Mouse (Mus musculus) hindbrain, embryonic 14.5 days (tissue): Measurements from ENCODE around the gene Ppp2r5c. TPM values are rescaled to one million over a fixed set of nuclear protein-coding genes. Genes with fewer than 3 reads are reported as not detected.

Source experiments
- ATAC-seq: fragments of 200-750 bp; cut with Nextera tagmentation; 2 replicates; pipeline ENCODE4 v1.8.0; 2017; ENCODE audit warnings: moderate number of reproducible peaks, mild to moderate bottlenecking, moderate TSS enrichment, moderate library complexity; ENCODE audit not compliant: low FRiP score
- DNase-seq: peaks from one replicate; pipeline ENCODE4 v3.0.0-alpha.2; 2015; ENCODE audit warnings: low spot score
- H3K27ac ChIP-seq: fragments of 300-500 bp; sonication (generic); 2 replicates; pipeline ENCODE4 v1.5.1; 2014; ENCODE audit warnings: mild to moderate bottlenecking, moderate library complexity
- H3K27me3 ChIP-seq: fragments of 300-500 bp; sonication (generic); 2 replicates; pipeline ENCODE4 v1.6.1; 2014; ENCODE audit warnings: mild to moderate bottlenecking, low read length, mixed read lengths; ENCODE audit not compliant: control insufficient read depth, insufficient read depth
- H3K36me3 ChIP-seq: fragments of 300-500 bp; sonication (generic); replicated peaks from 2 replicates; pipeline ENCODE4 v1.6.1; 2014; ENCODE audit not compliant: control insufficient read depth, insufficient read depth
- H3K4me1 ChIP-seq: fragments of 300-500 bp; sonication (generic); replicated peaks from 2 replicates; pipeline ENCODE4 v1.6.1; 2014; ENCODE audit warnings: antibody characterized with exemption, low read length, mixed read lengths; ENCODE audit not compliant: control insufficient read depth, insufficient read depth
- H3K4me2 ChIP-seq: fragments of 300-500 bp; sonication (generic); replicated peaks from 2 replicates; pipeline ENCODE4 v1.6.1; 2014; ENCODE audit warnings: mild to moderate bottlenecking, moderate library complexity
- H3K4me3 ChIP-seq: fragments of 300-500 bp; sonication (generic); replicated peaks from 2 replicates; pipeline ENCODE4 v1.5.1; 2014; ENCODE audit warnings: mild to moderate bottlenecking, low read length
- H3K9ac ChIP-seq: fragments of 300-500 bp; sonication (generic); 2 replicates; pipeline ENCODE4 v1.6.1; 2014
- H3K9me3 ChIP-seq: fragments of 300-500 bp; sonication (generic); 2 replicates; pipeline ENCODE4 v1.6.1; 2016; ENCODE audit warnings: low read length; ENCODE audit not compliant: control insufficient read depth
- WGBS: fragments of 180-500 bp; shearing (Covaris S2); extraction: QIAGEN DNeasy Blood & Tissue Kit; methylation state at CpG from one replicate; pipeline ENCODE4 v1.1.7; 2014; 5-methylcytosine and 5-hydroxymethylcytosine counted together
- polyA plus RNA-seq: library from polyadenylated mRNA; unstranded; fragments of >200 nt; fragmentation: Nextera tagmentation; extraction: Ambion mirVana; gene quantifications from 2 replicates; pipeline ENCODE4 v1.2.1, GENCODE M21; 2014

The Ppp2r5c gene
- polyA plus RNA-seq, 1 experiment from 2014 or later, result 163 TPM

DNA sequence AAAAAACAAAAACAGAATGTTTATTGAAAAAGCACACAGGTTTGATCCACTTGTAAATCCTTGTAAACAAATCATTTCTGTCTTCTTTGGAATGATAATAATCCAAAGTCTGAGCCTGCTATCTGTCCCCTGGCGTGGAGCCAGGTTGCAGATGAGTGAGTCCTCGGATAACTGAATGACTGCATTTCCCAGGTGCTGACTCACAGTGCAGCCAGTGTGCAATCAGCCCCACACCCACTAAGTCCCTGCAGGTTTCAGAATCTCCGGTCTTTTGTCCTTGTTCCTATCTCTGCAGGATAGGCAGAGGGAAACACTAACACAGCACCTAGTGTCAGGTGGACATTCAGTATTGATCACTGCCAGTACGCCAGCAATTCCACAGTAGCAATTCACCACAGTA lies 152.9 kb downstream of the Ppp2r5c start:
- Histone ChIP-seq H3K9ac (0 out of 2 replicates have a peak overlapping the region, but pooled peaks have one; percentile 44), H3K4me1 (peaks cover 28% of the 10 kb centered on the region), H3K9me3 (no peaks in the 10 kb centered on the region), H3K27ac (no peak overlapping the region), H3K27me3 (no peaks in the 10 kb centered on the region), H3K4me3 (no peak overlapping the region), H3K36me3 (no peaks in the 10 kb centered on the region), H3K4me2 (peak overlapping the region; percentile 58; the same call in 1 of the 2 replicates)
- DNase-seq (no peak), ATAC-seq (no peak)
- WGBS, result 75% methylated on average over 4 of the region's 4 CpGs

DNA sequence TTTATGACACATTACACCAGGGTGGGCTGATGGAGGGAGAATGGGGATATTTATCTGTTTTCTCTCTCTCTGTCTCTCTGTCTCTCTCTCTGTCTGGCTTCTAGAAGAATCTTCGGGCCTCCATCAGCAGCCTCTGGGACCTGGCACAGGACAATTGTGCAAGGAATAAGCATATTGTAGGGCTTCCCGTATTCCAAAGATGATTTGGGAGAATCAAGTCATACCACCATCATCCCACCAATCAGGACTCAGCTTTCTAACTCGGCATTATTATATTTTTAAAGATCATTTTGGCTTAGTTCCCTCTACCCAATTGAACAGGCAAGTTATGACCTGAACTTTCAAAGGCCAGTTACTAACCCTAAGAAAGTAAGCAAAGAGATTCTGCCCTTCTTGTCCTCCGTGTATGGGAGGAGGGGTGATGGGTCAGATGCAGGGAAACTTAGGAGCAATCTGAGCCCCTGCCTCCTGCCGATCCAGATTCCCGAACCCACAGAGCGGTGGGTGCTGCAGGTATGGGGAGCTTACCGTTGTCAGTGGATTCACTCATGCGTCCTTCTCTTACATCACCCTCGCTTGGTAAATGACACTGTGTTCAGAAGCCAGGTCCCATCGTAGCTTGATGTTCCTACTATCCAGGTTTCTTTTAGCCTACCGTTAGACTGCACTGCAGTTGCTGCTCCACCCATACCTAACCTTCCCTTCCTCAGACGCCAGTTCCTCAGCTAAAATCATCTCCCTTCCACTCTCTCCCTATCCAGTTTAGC lies 153.5 kb downstream of the Ppp2r5c start:
- no peaks in the 10 kb centered on the region for H3K36me3 ChIP-seq
- no peaks in the 10 kb centered on the region for H3K9me3 ChIP-seq
- H3K9ac ChIP-seq, result peak overlapping the region; percentile 44
- 57% methylated on average over 13 of the region's 13 CpGs for WGBS
- H3K4me3 ChIP-seq, result peak overlapping the region; percentile 82
- H3K27ac ChIP-seq, result no peak overlapping the region
- peak overlapping the region; percentile 58 for H3K4me2 ChIP-seq
- no peaks in the 10 kb centered on the region for H3K27me3 ChIP-seq
- DNase-seq (no peak), ATAC-seq (no peak)
- peaks cover 34% of the 10 kb centered on the region for H3K4me1 ChIP-seq

DNA sequence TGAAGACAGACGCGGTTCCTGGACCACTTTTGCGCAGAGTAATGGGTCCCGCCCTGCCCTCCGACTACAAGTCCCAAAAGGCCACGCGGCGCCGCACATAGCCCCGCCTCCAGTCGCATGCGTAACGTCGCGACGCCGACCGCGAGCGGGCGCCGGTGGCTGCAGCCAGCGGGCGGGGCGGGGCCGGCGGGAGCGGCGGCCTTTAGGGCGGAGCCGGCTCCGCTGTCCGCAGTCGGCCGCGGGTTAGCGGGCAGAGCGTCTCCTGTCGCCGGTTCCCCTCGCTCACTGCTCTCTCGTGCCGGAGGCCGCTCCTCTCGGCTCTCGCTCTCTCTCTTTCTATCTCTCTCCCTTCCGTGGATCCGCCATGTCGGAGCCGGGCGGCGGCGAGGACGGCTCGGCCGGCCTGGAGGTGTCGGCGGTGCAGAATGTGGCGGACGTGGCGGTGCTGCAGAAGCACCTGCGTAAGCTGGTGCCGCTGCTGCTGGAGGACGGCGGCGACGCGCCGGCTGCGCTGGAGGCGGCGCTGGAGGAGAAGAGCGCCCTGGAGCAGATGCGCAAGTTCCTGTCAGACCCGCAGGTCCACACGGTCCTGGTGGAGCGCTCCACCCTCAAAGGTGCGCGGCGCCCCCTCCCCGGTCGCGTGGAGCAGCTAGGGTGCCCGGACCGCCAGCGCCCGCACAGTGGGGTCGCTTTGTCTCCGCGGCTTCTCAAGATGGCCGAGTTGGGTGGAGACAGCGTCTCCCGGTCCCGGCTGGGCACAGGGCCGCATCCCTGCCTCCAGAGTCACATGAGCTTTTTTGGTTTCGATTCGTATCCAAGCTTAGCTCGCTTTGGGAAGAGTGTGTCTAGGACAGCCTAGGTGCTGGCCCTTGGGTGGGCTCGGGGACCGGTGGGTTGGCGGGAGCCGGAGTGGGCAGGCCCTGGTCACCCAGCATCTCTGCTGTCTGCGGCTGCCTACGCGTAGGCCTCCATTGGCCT lies 154.6 kb downstream of the Ppp2r5c start, which contains the start of gene Dync1h1:
Gene Dync1h1, plus strand, starts transcription at position 212 of the 978 bp plus-strand sequence.
- DNase-seq (peak; percentile 95), ATAC-seq (peak; percentile 95)
- H3K27me3 ChIP-seq, result no peaks in the 10 kb centered on the region
- peaks cover 1% of the 10 kb centered on the region; the same call in 1 of the 2 replicates for H3K36me3 ChIP-seq
- peak within 1 kb of the TSS; percentile 96 for H3K27ac ChIP-seq
- H3K4me1 ChIP-seq, result peaks cover 35% of the 10 kb centered on the region
- peak within 1 kb of the TSS; percentile 82 for H3K4me3 ChIP-seq
- H3K4me2 ChIP-seq, result peak within 1 kb of the TSS; percentile 94
- under 1% methylated on average over 99 of the region's 105 CpGs for WGBS
- H3K9me3 ChIP-seq, result no peaks in the 10 kb centered on the region
- H3K9ac ChIP-seq, result peak within 1 kb of the TSS; percentile 92

DNA sequence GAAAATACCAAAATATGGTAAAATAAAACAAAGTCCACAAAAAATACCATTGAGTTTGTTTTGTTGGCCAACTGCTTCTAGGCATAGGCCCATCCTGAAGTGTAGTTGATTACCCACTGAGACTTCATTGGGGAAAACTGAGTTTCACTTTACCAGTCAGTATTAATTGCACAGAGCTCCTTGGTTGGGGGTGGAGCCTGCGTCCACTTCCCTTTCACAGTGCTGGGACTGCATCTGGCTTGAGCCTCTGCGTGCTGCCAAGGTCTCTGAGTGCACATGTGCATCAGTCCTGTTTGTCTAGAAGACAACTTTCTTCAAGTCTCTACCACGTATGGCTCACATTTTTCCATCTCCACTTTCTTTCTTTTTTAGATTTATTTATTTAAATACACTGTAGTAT lies 159.2 kb downstream of the Ppp2r5c start:
- DNase-seq (no peak), ATAC-seq (no peak)
- Histone ChIP-seq H3K4me1 (peaks cover 29% of the 10 kb centered on the region), H3K36me3 (peaks cover 4% of the 10 kb centered on the region; the same call in 1 of the 2 replicates), H3K27ac (no peak overlapping the region), H3K9ac (no peak overlapping the region), H3K9me3 (no peaks in the 10 kb centered on the region), H3K27me3 (no peaks in the 10 kb centered on the region), H3K4me2 (no peak overlapping the region), H3K4me3 (no peak overlapping the region)
- 95% methylated on average over 3 of the region's 3 CpGs for WGBS

DNA sequence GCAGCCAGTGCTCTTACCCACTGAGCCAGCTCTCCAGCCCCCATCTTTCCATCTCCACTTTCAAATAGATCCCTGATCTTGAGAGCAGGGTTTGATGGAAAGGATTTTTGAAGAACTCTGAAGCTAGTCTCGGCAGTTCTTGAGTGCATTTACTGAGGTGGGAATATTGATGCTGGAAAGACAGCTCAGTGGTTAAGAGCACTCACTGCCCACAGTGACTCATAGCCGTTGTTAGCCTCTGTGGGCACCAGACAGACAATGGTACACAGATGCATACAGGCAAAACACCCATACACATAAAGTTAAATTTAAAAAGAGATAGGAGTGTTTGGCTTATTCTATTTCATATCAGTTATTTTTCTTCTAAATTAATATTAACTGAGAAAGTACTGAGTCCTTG lies 159.8 kb downstream of the Ppp2r5c start:
- Histone ChIP-seq H3K27me3 (no peaks in the 10 kb centered on the region), H3K9me3 (no peaks in the 10 kb centered on the region), H3K27ac (no peak overlapping the region), H3K4me1 (peaks cover 29% of the 10 kb centered on the region), H3K4me2 (no peak overlapping the region), H3K4me3 (no peak overlapping the region), H3K9ac (no peak overlapping the region), H3K36me3 (peaks cover 4% of the 10 kb centered on the region; the same call in 1 of the 2 replicates)
- ATAC-seq, result no peak
- no peak for DNase-seq
- WGBS, result 94% methylated on average over 2 of the region's 2 CpGs

DNA sequence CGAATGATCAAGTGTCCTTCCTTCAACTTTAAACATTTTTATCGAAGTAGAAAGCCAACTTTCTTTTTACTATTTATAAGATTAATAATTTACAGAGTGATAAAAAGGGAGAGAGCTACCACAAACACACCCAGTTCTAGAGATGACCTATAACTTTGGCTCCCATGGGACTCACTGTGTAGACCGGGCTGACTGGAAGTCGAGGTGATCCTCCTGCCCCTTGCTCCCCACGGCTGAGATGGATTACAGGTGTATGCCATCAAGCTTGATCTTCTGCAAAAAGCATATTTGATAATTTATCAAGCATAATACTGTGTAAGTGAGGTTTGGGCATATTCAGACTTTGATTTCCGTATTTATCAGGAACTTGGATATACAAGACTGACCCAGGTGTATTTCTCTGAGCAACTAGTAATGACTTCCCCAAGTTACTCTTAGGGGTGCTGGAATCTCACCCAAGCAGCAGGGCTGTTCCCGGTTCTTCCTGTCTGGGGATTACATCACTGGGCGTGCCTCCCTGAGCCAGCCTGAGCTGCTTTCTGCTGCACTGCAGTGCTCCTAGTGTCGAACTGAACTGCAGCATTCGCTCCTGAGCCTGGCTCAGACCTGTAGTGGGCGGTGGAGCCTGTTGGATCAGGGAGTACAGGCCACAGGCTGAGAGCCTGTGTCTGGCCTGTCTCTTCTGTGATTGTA lies 161.7 kb downstream of the Ppp2r5c start:
- Histone ChIP-seq H3K9ac (no peak overlapping the region), H3K4me3 (no peak overlapping the region), H3K36me3 (peaks cover 20% of the 10 kb centered on the region), H3K27ac (no peak overlapping the region), H3K4me1 (peaks cover 15% of the 10 kb centered on the region), H3K4me2 (no peak overlapping the region), H3K9me3 (no peaks in the 10 kb centered on the region), H3K27me3 (no peaks in the 10 kb centered on the region)
- no peak for ATAC-seq
- DNase-seq, result no peak
- WGBS, result 82% methylated on average over 11 of the region's 11 CpGs

DNA sequence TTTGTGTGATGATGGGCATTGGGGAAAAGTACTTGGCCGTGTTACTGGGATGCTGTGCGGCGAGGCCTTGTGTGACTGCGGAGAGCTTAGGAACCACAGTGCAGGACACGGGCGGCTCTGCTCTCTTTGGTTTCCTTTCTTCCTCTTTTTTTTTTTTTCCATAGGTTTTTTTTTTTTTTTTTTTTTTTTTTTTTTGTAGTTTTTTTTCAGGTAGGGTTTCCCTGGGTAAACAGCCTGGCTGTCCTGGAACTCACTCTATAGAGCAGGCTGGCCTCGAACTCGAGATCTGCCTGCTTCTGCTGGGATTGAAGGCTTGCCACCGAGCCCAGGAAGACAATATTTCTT lies 162.2 kb downstream of the Ppp2r5c start:
- DNase-seq (no peak), ATAC-seq (no peak)
- H3K4me1 ChIP-seq, result peaks cover 10% of the 10 kb centered on the region; the same call in 1 of the 2 replicates
- H3K36me3 ChIP-seq, result peaks cover 25% of the 10 kb centered on the region
- no peak overlapping the region for H3K4me3 ChIP-seq
- H3K4me2 ChIP-seq, result no peak overlapping the region
- no peaks in the 10 kb centered on the region for H3K9me3 ChIP-seq
- H3K27ac ChIP-seq, result no peak overlapping the region
- 90% methylated on average over 9 of the region's 9 CpGs for WGBS
- H3K27me3 ChIP-seq, result no peaks in the 10 kb centered on the region
- no peak overlapping the region for H3K9ac ChIP-seq

DNA sequence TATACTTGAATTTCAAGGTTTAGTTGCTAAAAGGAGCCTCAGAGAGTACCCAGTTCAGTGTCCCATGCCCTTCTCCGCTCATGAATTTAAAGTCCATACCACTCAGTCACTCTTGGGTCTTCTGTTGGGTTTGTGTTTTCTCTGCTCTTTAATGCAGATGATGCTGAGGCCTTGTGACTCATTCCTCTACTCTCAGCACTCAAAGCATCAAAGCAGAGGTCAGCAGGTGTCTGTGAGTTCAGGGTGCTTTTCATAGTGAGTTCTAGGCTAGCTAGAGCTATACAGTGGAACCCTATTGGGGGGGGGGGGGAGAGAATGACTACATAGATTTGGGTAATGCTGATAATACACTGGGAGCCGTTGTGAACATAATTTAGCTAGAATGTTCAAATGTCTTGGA lies 163.8 kb downstream of the Ppp2r5c start:
- H3K36me3 ChIP-seq, result peaks cover 41% of the 10 kb centered on the region
- no peak overlapping the region for H3K27ac ChIP-seq
- 94% methylated on average over 2 of the region's 2 CpGs for WGBS
- H3K9ac ChIP-seq, result no peak overlapping the region
- H3K4me3 ChIP-seq, result no peak overlapping the region
- H3K27me3 ChIP-seq, result no peaks in the 10 kb centered on the region
- no peak for DNase-seq
- ATAC-seq, result no peak
- H3K9me3 ChIP-seq, result no peaks in the 10 kb centered on the region
- H3K4me1 ChIP-seq, result no peaks in the 10 kb centered on the region
- no peak overlapping the region for H3K4me2 ChIP-seq

DNA sequence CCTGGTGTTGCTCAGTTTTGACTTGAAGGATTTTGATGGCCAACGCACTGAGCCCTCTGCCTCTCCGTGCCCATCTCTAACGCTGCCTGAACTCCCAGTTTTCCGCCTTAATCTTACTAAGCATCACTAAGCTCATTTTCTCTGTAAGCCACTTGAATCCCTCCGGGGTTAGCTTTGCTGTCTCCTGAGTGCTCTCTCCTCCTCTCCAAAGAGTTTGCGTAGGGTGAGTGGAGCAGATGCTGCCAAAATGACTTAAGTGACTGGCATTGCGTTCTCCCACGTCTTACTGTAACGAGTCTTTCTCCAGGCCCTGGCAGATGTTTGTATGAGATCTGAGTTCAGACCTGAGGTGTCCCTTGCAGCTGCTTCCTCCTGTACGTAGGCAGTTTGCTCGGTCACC lies 183.1 kb downstream of the Ppp2r5c start:
- no peak for ATAC-seq
- no peak overlapping the region for H3K4me2 ChIP-seq
- no peak overlapping the region for H3K27ac ChIP-seq
- no peaks in the 10 kb centered on the region for H3K27me3 ChIP-seq
- no peaks in the 10 kb centered on the region for H3K4me1 ChIP-seq
- no peak overlapping the region for H3K9ac ChIP-seq
- 96% methylated on average over 11 of the region's 11 CpGs for WGBS
- no peak for DNase-seq
- H3K4me3 ChIP-seq, result no peak overlapping the region
- H3K9me3 ChIP-seq, result no peaks in the 10 kb centered on the region
- peaks cover 100% of the 10 kb centered on the region for H3K36me3 ChIP-seq
